Mouse (Mus musculus): ENCODE measurements at regions not wholly inside any gene's neighbourhood (a gene's known extent, or its start where the extent isn't known, plus 50 kb on each side); places are given as distances from the start of the nearest gene placed in this dataset.
"Not testable (repeated sequence)": the region's sequence is repeated elsewhere in the genome, so short reads cannot be mapped to it uniquely, and the experiment has no call there.

GRCm38 (mm10) chrX:50675356-50675755 is 165.5 kb upstream of the Stk26 start:
- peak in 1 of 2 experiments; percentile 2 for DNase-seq

DNA sequence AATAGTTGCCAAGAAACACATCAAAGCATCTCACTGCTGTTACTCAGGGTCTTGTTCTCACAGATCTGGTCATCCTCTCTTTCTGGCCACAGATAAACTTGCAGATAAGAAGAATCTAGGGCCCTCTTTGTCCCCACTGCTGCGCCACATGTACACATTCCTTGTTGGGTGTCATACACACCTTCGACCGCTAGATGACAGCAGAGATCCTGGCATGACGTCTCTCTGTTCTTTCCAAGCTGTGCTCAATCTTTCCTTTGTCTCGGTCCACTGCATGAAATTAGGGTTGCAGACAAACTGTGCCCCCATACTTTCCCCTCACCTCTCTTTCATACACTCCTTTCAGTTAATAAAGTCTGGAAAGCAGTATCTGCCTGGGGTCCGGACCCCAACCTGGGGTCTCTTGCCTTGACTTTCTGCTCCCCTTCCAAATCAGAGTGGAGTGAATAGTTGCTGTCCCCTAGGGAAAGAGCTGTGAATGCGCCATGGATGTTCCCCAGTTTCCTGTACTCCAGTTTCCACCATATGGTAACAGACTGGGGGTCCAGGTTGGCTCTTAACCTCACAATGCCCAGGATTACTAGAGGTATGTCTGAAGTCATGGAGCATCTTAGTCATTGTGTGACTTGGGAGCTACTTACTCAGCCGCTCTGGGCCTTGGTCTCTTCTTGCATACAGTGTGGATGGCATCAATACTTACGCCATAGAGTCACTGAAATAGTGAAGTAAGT is 182.8 kb upstream of the Stk26 start:
- DNase-seq: peak; percentile 4 to 38

DNA sequence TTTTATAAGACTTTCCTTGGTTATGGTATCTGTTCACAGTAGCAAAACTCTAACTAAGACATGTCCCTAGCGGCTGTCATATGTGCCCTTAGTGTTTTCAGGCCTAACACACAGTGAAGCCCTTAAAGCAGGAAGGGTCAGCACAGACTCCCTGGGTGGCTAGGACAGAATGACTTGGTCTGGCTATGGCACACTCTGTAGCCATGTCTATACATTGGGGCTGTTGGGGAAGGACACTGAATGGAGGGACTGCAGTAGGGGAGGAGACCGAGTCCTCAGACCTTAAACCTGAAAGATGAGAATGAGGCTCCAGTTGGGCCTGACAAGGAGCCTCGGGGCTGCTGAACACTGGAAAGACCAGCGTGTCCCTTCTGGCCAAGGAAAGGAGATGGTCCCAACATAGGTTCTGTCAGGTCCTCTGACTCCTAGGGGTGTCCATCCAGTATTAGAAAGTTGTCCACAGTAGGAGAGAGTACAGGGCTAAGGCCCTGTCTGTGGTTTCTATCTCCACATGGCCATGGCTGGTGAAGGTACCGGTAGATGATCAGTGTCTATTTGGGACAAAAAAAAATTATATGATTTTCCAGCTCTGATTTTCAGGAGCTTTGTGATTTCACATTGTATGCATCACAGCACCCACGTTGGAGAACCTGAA is 183.5 kb upstream of the Stk26 start:
- no peak for DNase-seq

GRCm38 (mm10) chrX:50655380-50655779 is 185.5 kb upstream of the Stk26 start:
- DNase-seq: not testable (repeated sequence)

DNA sequence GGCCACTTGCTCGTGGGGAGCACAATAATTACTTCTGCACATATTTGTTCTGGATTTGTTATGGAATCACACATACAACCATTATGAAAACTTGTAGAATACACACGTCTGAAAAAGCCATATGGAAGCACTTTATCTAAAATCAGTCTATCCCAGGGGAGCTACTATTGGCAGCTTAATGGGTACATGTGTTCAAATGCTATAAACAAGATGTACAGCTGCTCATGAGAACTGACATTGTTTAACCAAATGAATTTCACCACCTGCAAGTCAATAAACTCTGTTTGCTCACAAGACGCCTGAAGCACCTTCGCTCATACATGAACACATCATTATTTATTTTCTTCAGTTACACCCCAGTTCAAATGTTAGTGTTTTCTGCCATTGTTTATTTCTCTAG is 199.5 kb upstream of the Stk26 start:
- no peak for DNase-seq

- no peak for DNase-seq
Observed at GRCm38 (mm10) chrX:50635634-50636033, 205.2 kb upstream of the Stk26 start.

- peak; percentile 85 for DNase-seq
Observed at GRCm38 (mm10) chrX:50634842-50635615, 205.8 kb upstream of the Stk26 start.

- no peak for DNase-seq
Observed at GRCm38 (mm10) chrX:50632536-50632935, 204.2 kb upstream of the Olfr1324 start.

DNA sequence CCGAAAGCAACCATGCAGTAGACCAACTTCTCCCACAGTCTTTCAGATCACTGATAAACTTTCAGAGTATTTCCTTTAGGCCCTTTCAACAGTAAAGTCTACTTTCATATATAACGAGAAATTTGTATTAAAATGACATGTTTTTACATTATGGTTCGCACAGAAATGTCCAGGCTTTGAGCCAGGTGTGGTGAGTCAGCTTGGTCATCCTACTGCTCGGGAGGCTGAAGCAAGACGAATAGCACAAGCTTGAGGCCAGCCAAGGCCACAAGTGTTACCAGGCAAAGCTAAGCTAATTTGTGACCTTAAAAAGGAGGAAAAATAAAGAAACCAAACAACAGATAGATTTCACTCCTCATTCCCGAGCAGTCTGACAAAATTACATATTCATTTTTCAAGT is 197.0 kb upstream of the Olfr1324 start:
- no peak for DNase-seq

DNA sequence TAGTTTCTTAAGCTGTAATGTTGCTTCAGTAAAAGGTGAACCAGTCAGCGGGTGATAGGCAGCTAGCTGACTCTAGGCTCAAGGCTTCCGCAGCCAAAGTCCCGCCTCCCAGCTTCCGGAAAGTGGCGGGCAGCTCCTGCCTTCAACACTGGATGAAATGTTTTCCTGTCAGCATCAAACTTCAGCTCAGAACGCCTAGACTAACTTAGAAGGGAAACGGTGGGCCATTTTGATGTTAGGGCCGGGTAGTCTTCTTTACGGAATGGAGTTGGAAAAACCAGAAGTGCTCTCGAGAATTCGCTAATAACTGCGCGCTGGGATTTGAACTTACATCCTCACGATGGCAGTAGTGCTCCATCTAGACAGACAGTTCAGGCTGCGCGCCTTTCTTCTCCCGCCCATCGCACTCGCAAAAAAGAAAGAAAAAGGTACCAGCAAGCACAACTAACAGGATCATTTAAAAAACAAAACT is 194.7 kb upstream of the Olfr1324 start:
- DNase-seq: peak in 1 of 2 experiments; percentile 84

- DNase-seq: peak in 1 of 2 experiments; percentile 59
Observed at GRCm38 (mm10) chrX:50620909-50621308, 192.6 kb upstream of the Olfr1324 start.

GRCm38 (mm10) chrX:50619919-50620318 is 191.6 kb upstream of the Olfr1324 start:
- DNase-seq: peak in 1 of 2 experiments; percentile 88

DNA sequence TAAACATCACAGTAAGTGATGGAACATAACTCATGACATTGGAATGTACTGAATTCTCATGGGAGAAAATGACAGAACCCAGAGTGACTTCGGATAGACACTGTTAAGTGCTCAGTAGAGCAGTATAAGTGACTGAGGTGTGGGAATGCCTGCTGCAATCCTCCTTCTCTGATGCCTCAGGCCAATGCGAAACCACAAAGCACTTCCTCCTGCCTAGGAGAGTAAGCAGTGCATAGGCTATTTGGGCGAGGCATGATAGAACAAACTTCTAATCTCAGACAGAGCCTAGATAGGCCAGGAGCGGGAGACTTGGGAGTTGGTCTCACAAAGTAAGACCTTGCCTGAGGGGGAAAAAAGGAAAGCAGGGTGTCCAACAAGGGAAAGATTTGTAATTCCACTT is 190.6 kb upstream of the Olfr1324 start:
- no peak for DNase-seq

DNA sequence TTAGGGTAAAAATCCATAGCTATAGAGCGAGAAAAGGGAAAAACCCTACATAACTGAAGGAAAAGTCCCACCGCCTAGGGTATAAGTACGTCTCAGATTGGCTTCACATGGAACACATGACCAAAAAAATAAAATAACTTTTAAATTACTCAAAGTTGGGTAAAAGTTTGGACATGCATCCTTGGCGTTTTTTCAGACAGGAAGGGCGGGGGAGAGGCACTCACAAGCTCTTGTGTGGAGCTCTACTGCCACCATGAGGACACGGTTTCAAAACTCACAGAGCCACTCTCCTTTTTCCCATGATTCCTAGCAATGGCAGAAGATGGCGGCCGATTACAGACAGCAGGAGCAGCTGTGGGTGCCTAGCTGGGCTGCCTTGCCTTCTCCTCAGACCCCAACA is 188.6 kb upstream of the Olfr1324 start:
- peak in 1 of 2 experiments; percentile 88 for DNase-seq

DNA sequence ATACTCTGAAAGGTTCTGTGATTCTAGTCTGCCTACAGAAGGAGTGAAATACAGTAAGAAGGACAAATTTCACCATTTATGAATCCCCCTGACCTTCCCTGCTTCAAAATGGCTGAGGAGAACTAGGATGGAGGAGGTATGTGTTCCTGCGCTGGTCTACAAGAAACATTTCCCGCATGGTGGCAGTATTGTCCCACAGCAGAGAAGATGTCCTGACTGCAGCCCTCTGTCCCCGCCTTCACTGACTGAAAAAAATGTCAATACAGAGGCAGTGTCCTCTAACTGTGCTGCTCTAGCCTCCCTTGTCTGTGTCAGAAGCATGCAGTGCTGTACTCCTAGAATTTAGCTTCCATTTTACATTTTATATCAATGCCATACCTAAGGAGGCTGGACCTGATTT is 186.6 kb upstream of the Olfr1324 start:
- peak in 1 of 2 experiments; percentile 90 for DNase-seq

DNA sequence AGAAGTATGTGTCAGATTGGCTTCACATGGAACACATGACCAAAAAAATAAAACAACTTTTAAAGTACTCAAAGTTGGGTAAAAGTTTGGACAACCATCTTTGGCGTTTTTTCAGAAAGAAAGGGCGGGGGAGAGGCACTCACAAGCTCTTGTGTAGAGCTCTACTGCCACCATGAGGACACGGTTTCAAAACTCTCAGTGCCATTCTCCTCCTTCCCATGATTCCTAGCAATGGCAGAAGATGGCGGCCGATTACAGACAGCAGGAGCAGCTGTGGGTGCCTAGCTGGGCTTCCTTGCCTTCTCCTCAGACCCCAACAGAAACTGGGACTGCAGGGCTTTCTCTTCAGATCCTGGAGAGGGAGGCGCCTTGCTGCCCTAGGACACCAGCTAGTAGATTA is 186.1 kb upstream of the Olfr1324 start:
- peak in 1 of 2 experiments; percentile 73 for DNase-seq

DNA sequence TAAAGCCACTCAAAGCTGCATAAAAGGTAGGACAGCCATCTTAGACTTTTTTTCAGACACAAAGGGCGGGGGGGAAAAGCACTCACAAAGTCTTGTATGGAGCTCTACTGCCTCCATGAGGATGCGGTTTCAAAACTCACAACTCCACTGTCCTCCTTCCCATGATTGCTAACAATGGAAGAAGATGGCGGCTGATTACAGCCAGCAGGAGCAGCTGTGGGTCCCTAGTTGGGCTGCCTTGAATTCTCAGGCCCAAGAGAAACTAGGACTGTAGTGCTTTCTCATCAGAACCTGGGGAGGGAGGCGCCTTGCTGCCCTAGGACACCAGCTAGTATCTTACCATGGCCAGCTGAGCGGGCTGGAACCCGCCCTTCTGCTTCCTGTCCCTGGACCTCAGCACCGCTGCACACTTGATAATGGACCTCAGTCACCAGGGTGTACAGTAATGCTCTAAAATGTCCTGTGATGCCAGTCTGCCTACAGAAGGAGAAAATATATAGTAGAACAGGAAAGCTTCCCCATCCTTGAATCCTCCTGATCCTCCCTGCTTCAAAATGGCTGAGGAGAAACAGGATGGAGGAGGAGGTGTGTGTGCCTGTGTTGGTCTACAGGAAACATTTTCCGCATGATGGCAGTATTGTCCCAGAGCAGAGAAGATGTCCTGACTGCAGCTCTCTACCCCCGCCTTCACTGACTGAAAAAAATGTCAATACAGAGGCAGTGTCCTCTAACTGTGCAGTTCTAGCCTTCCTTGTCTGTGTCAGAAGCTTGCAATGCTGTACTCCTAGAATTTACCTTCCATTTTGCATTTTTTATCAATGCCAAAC is 183.7 kb upstream of the Olfr1324 start:
- peak in 1 of 2 experiments; percentile 92 for DNase-seq

GRCm38 (mm10) chrX:50608141-50608540 is 179.8 kb upstream of the Olfr1324 start:
- DNase-seq: not testable (repeated sequence)

GRCm38 (mm10) chrX:50607636-50608035 is 179.3 kb upstream of the Olfr1324 start:
- peak in 1 of 2 experiments; percentile 89 for DNase-seq

- DNase-seq: peak in 1 of 2 experiments; percentile 90
Observed at GRCm38 (mm10) chrX:50605517-50605916, 177.2 kb upstream of the Olfr1324 start.

- DNase-seq: peak in 1 of 2 experiments; percentile 77
Observed at GRCm38 (mm10) chrX:50604995-50605394, 176.7 kb upstream of the Olfr1324 start.

GRCm38 (mm10) chrX:50602881-50603280 is 174.6 kb upstream of the Olfr1324 start:
- DNase-seq: peak in 1 of 2 experiments; percentile 97
